Mouse (Mus musculus) layer of hippocampus, postnatal 14 days (tissue): ENCODE data around the gene Psg29. TPM values are rescaled to one million over a fixed set of nuclear protein-coding genes. Genes with fewer than 3 reads are reported as not detected.

Experiments
- DNase-seq, 2 experiments: peaks; one replicate each; pipeline ENCODE4 v3.0.0; 2021 to 2022; ENCODE audit warnings: low spot score in 2 of 2, mixed read lengths in 1 of 2
- long read RNA-seq, 2 experiments: library from polyadenylated mRNA; stranded (forward); transcript quantifications; one replicate each; pipeline ENCODE4 v2.0.0; 2021
- total RNA-seq, 2 experiments: library from RNA; stranded (reverse); gene quantifications; 2 replicates each; pipeline ENCODE4 v1.2.3; 2021

Psg29 gene
- total RNA-seq = not detected
- long read RNA-seq, experiment 1 = 0 reads
- long read RNA-seq, experiment 2 = 0 reads

DNA sequence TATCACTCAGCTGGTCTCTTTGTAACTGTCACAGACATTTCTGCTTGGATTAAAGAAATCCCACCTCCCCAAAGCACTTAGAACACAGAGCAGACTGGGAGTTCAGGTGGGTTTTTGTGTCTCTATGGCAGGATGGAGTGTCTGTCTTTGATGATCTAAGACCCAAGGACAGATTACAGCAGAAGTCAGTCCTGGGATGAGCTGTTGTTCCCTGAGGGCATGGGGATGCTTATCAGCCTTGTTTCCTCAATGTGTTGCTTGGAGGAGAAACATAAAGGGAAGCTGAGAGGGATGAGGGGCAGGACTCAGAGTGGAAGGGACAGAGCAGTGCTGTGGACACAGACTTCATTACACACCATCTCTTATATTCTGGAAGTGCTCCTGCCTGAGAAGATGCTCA, at the start of gene Psg29:
Gene Psg29, plus strand, starts transcription at position 301 of the 400 bp plus-strand sequence.
- no peak for DNase-seq

DNA sequence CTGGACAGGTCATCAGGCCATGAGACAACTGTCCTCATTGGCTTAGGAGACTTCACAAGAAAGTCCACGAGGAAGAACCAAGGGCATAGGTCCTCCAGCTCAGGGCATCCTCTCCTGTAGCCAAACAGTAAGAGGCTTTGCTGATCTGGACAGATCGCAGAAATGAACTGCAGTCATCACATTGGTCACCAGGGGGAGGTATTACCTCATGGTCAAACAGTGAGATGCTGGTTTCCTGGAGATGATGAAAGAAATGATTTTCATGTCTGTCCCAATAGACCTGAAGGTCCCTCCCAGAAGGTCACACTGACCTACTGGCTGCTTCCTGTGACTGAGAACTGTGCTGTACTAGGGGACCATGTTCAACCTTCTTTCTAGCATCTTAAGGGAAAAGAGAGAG, 47.6 kb upstream of the Psg29 start:
- peak in 1 of 2 experiments; percentile 1 for DNase-seq

DNA sequence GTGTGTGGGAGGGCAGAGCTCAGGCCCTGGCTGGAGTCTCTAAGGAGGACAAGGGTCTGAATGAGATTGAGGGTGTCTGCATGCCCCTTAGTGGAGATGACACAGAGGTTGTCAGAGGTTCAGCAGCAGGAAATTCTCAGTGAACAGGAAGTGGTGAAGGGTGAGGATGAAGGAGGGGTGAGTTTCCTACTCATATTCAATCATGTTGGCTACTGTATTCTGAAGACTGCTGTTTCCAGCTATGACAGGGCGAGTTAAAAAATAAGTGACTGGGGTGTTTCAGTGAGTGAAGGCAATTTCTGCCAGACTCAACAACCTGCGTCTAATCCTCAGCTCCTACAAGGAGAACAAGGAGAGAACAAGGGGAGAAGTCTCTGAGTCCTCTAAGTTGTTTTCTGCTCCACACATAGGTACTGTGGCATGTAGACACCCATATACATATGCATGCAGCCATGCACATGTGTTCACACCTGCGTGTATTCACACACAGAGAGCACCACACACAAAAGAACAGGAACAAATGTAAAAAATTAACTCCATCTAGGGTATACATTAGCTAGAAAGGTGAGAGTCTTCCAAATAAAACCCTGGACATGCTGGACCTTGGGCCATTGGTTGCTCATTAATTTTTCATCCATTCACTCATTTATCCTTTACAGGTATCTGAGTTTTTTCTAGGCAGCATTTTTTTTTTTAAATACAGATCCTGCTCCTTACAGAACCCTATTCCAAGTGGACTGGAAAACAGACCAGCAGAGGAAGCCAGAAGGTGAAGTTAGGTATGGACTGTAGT, 46.2 kb upstream of the Psg29 start:
- DNase-seq = no peak

DNA sequence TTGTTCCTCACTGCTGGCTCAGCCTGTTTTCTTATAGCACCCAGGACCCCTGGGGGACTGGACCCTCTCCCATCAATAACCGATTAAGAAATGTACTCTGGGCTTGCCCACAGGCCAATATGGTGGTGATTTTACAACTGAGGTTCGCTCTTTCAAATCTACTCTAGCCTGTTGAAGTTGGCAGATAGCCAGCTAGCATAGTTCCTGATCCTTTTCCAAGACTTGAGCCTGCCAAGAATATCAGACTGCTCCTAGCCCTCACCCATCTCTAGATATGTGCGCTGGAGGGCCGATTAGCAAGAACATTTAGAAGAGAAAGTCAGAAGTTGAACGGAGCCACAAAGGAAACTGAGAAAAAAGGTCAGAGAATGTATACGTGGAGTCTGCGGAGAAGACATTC, 44.3 kb upstream of the Psg29 start:
- peak in 1 of 2 experiments; percentile 0 for DNase-seq

- no peak for DNase-seq
Measured at GRCm38 (mm10) chr7:17171827-17172226, 31.4 kb upstream of the Psg29 start.

- DNase-seq = no peak
Measured at GRCm38 (mm10) chr7:17205530-17206184, 2.4 kb downstream of the Psg29 start.

Other genes with a start within 250 kb of the Psg29 start
- gene Pnmal1, start 243.8 kb upstream of the Psg29 start, total RNA-seq = 10 to 100 TPM; 72.5 to 74.5 TPM
- gene Gm42372, start 220.4 kb upstream of the Psg29 start, total RNA-seq = 10 to 100 TPM; 46.2 to 49.3 TPM
- gene Ccdc8, start 210.8 kb upstream of the Psg29 start, total RNA-seq = 1 to 10 TPM; 3.0 to 3.1 TPM
- 100 to 1,000 TPM; 149 to 163 TPM for gene Ppp5c, start 175.6 kb upstream of the Psg29 start, total RNA-seq
- gene Hif3a, start 141.1 kb upstream of the Psg29 start, total RNA-seq = 10 to 100 TPM; 13.7 to 18.7 TPM
- gene Psg16, start 129.4 kb upstream of the Psg29 start, total RNA-seq = 1 to 10 TPM; 3.4 TPM
- gene Ceacam3, start 53.2 kb upstream of the Psg29 start, total RNA-seq = under 1 TPM in 1 of 2 experiments, not detected in 1; 0.14 TPM